Mouse (Mus musculus): Measurements from ENCODE around the gene Cebpzos.

DNA sequence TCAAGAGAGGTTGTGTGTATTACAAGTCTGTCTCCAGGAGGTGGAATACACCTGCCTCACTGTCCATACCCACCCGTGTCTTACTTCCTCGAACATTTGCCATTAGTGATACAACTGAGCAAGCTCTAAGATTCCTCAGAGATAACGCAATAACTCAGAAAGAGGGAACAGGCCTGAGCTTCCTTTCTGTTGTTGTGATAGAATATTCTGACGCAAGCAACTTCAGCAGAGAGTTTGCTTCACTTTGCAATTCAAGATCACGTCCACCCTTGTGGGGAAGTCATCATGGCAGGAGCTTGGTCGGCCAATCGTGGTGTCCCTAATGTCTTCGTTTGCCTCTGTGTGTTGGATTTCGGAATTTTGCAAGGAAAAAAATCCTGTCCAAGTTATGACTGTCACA is 25.3 kb upstream of the Cebpzos start:
- TF ChIP-seq EP300 (optimal IDR thresholded peaks at IDR 0.05) (no peak), CTCF (IDR thresholded peaks at IDR 0.05; ENCODE audit: low read depth) (no peak)
